Mouse (Mus musculus) right cerebral cortex, postnatal 25 days (tissue): ENCODE measurements around the gene Oxt.

ENCODE experiments used
- DNase-seq: peaks from one replicate; pipeline ENCODE4 v3.0.0; 2022

The Oxt gene

DNA sequence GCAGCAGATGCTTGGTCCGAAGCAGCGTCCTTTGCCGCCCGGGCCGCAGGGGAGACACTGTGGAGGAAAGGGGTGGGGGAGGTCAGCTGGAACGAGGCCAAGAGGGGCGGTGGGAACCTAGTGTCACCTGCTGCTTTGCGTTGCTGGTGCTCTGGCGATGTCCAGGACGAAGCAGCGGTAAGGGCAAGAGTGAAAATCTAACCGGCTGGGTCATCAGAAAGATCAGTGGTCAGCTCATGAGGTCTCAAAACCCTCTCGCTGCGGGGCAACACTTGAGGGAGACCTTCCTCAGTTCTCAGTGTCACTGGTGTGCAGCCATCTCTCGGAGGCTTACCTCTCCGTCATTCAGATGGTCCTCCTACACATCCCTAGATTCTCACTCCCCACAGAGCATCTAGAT, 5.2 kb downstream of the Oxt start:
- no peak for DNase-seq

DNA sequence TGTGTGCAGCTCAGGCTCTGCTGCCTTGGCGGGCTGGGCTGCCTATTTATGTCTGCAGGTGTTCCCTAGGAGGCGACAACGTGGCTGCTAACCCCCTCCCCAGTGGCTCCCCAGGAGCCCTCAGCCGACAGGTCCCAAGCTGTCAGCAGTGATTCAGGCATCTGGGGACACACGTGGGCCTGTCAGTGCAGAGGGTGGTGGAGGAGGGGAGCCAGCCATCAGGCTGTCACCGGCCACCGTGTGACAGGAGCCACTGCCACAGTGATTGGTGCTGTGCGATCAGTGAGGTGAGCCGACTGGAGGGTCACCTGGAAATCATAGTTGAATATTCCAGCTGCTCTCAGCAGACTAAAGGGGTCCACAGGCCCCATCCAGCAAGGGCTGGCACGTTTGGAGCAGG, 6.6 kb downstream of the Oxt start, which contains the start of gene Avp:
Avp (minus strand) TSS at position 3 of the 400 bp plus-strand sequence.
- no peak for DNase-seq

DNA sequence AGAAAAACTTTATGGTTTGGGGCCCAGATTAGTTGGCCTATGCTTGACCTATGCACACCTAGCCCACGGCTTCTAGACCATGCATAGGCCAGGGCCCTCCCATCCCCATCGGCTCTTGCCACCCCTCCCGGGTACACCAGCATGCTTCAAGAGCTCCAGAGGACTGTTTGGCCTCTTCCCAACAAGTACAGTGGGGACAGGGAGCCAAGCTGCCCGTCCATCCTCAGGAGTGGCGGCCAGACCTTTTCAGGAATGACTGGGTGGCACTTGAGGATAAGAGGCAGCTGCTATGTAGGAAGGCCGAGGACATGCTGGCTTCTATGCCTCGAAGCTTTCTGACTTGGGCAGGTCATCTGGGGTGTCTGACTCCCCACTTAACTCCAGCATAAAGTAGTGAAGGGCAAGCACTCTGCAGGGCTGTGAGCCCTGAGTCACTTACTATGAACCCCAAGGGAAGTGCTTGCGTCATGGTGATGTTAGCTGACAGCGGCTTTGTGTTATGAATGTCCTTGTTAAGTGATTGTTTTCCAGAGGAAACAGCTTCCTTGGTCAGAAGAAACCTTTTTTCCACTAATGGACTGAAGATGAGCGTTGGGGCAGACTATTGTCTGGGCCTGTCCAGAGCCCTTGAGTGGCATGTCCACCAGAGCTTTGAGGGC, 8.1 kb downstream of the Oxt start:
- no peak for DNase-seq

DNA sequence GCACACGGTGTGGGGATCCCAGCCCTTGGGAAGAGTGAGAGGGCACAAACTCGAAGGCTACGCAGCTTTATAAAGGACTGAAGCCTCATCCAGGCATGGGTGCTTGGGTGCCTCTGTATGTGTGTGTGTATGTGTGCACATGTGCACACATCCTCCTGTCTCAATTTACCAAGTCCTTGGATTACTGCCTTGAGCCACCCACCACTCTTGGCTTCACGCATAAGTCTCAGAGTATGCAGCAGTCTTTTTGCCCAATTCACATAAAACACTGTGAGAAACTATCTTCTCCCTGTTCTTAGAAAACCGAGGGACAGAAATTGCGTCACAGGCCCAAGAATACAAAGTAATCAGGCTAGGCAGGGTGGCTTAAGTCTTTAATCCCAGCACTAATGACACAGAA, 10.0 kb downstream of the Oxt start:
- peak; percentile 58 for DNase-seq

DNA sequence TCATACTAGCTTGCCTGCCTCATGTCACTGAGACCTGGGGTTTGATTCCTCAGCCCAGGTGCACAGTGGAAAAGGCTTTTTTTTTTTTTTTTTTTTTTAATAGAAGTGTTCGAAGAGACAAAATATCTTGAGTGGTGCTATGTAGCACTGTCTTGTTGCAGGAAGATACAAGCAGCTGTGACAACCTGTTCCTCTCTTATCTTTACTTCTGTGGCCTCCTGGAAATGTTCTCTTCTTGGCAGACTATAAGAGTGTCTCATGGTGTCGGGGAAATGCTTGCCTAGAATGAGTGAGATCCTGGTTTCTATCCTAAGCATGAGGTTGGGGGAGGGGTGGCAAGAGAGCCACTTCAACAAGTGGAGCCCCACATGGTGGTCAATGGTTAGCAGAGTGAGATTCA, 12.4 kb downstream of the Oxt start:
- DNase-seq: no peak

DNA sequence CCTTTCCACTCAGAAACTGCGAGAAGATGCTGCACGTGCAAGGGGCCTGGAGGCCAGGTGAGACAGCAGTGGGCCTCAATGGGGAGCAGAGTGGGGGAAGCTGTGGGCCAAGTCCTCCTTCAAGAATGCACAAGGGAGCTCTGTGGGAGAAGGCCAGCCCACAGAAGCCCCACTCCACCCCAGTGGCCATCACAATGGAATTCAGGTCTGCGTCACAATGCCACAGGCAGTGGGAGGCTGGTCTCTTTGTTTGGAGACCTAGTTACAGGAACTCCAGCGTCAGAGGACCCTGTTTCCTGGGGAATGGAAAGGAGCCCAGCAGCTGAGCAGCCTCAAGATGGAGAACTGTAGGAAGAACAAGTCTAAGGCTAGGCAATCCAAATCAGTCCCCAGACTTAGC, 13.2 kb downstream of the Oxt start:
- no peak for DNase-seq

DNA sequence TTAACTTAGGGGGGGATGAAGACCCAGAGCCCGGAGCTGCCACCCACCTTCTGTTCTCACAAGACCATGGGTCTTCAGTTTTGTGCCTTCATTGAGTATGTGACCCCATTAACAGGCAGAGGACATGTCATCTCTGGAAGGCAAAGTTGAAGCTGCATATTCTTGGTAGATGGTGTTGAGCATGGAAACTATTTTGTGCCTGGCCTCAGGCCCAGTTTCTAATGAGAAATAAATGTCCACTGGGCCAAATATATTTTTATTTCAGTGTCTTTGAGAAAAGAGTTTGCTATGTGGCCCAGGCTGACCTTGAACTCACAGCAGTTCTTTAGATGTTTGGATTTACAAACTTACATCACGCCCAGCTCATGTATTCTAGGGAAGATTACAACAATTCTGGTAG, 13.8 kb downstream of the Oxt start:
- DNase-seq: no peak

DNA sequence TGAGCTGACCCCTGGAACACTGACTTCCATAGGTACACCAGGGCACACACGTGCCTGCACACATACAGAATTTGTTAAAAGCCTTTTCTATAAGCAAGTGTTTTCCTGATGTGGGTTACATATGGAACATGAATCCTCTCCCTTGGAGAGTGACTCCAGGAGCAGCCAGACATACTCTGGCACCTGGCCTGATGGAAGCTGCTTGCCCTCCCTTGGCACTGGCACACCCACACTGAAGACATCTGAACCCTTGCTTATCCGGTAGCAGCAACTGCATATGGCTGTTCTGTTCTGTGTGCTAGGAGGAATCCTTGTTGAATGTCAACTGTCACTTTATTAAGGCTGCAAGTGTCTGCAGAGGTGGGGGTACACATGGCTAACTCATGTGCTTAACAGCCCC, 15.0 kb downstream of the Oxt start:
- no peak for DNase-seq

DNA sequence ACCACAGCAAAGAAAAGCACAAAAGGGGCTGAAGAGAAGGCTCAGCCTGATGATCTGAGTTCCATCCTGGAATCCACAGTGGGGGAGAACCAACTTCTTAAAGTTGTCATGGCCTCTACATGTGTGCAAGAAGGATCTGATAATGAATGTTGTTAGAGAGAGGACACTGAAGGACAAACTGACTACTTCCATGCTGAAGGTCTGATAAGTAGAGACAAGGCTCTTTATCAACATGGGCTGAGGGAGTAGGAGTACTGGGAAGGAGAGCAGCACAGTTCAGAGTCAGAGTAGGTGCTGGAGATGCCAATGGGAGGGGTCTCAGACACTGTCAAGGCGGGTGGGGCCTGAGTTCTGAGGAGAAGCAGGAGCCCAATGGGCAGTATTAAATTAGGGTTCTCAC, 19.6 kb downstream of the Oxt start:
- DNase-seq: no peak

DNA sequence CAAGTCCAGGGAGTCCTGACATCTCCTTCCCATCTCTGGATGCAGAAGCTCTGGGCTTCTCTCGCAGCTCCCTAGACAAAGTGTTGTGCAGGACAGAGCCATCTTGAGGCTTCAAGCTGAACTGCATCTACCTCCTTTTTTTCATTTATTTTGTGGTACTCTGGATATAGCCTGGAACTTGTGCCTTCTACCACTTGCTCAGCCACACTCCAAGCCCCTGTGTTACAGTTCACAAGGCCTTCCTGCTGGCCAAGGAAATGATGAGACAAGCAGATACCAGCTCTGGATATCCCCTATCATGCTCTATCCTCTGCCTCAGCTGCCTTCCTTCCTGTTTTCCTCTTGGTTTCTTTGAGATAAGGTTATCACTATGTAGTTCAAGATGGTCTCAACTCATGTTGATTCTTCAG, 21.6 kb downstream of the Oxt start:
- DNase-seq: no peak

DNA sequence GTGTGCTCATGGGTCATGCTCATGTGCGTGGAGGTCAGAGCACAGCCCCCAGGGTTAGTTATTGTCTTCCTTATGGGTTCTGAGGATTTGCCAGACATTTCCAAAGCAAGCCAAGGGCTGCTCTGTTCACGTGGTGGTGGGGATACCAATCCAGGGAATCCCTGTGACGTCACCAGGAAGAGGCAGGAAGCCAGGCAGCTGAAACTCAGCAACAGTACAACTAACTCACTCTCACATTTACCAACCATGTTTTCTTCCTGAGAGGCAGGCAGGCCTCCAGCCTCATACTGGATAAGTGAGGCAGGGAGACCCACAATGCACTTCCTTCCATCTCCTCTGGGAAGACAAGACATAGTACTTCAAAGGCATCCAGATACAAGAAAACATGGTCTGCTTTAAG, 22.4 kb downstream of the Oxt start:
- DNase-seq: no peak

DNA sequence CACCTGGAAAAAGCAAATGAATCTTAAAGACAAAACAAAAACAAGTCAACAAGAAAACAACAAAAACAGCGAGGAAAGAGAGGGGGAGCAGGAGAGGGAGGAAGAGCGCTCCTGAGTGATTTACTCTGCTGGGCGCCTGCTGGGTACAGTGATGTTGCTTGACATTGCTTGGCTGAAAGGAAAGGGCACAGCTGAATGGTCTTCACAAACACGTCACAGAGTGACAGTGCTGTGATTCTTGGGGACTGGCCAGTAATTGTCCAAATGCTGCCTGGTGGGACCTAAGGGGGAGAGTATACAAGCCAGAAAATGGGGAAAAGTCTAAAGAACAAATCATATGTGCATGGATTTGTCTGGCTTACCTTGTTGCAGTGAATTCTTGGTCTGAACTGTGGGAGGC, 26.2 kb downstream of the Oxt start:
- DNase-seq: no peak

DNA sequence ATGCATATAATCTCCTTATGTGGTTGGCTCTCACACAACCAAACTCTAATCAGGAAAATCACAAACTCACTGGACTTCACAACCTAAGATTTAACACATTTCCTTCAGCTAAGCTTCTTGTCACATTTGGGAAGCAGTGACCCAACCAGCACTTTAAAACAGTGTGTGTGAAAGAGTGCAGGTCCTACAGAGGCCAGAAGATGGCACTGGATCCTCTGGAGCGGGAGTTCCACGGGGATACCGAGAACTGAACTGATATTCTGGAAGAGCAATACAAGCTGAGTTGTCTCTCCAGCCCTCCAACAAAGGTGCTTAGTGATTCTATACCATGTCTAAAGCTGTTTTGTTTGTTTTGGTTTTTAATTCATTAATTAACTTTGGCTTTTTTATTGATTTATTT, 37.1 kb downstream of the Oxt start:
- DNase-seq: no peak

DNA sequence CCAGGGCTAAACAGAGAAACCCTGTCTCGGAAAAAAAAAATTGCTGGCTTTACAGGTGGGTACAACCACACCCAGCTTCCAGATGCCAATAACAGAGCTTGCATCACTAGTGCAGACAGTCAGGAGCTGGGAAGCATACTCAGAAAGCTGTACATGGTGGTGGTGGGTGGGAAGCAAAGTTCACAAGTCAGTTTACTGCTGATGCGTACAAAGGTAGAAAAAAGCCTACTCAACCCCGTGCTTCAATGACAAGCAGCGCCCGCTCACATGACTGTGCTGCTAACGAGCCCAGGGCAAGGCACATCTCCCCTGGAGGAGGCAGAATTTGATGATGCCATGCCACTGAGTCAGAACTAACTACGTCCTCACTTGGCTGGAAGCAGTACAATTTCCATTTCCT, 43.0 kb downstream of the Oxt start:
- DNase-seq: no peak
